ENCODE assay signal across 8 mouse cellular contexts in the genomic region with DNA sequence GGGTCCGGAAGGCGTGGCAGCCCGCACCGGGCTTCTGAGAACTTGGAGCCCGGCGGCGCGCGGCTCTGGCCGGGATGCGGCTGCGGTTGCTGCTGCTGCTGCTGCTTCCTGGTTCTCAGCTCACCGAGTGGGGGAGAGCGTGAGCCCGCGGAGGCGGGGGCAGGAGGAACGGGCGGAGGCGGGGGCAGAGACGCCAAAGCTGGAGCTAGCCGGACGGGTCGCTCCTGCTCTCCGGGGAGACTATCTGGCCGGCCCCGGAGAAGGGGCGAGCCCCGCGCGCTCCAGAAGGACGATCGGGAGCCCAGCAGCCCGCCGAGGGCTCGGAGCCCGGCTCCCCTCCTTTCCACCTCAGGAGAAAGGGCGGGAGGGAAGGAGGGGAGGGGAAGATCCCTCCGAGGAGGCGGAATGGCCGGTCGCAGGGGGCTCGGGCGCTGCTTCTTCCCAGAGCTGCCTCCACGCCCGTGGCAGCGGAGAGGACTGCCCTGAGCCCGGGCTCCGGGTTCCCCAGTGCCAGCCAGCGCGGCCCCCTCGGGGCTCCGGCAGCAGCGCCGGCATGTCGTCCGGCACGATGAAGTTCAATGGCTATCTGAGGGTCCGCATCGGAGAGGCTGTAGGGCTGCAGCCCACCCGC. TPM values are rescaled to one million over a fixed set of nuclear protein-coding genes. Genes with fewer than 3 reads are reported as not detected.
A peak's percentile ranks its signal among the peaks of the same experiment; 100 is the strongest.
DNase-seq lines count a peak whose midpoint lies in the region; ATAC-seq and TF ChIP-seq lines count a peak whose summit lies in the region.

Gene Prkch, plus strand, starts transcription at position 187 of the 631 bp plus-strand sequence.

- under 1% methylated on average over 61 of the region's 61 CpGs for whole genome bisulfite sequencing in embryonic facial prominence, embryonic 10.5 days
- under 1% methylated on average over 61 of the region's 61 CpGs for WGBS in heart, adult 2 months
- under 1% methylated on average over 57 of the region's 61 CpGs for WGBS in limb, embryonic 12.5 days
- under 1% methylated on average over 56 of the region's 61 CpGs for WGBS in midbrain, embryonic 12.5 days

- peak within 1 kb of the TSS; percentile 91 for H3K4me2 ChIP-seq in limb, embryonic 12.5 days
- peak within 1 kb of the TSS; percentile 91 for H3K4me2 ChIP-seq in midbrain, embryonic 12.5 days (replicated peaks)

- ATAC-seq in limb, embryonic 12.5 days (ENCODE audit: insufficient number of reproducible peaks, insufficient read depth, low FRiP score, low TSS enrichment, low read depth) = peak; percentile 86
- peak; percentile 92 for ATAC-seq in midbrain, embryonic 12.5 days (ENCODE audit: low FRiP score, low read depth)

- intact Hi-C loops in heart, adult 2 months (cut with DNase I) = loop anchor here (1.0 to 5.0 kb wide), 3 partner anchors 33 to 102 kb away; no protein-coding TSS in a partner anchor

- H3K36me3 ChIP-seq in embryonic facial prominence, embryonic 10.5 days (replicated peaks) = no peaks in the 10 kb centered on the region
- H3K36me3 ChIP-seq in heart, adult 2 months (ENCODE audit: control insufficient read depth, insufficient read depth, low read length) = peaks cover 7% of the 10 kb centered on the region; the same call in 1 of the 2 replicates
- no peaks in the 10 kb centered on the region for H3K36me3 ChIP-seq in limb, embryonic 12.5 days
- H3K36me3 ChIP-seq in midbrain, embryonic 12.5 days = no peaks in the 10 kb centered on the region

- H3K4me3 ChIP-seq in embryonic facial prominence, embryonic 10.5 days = peak within 1 kb of the TSS; percentile 81
- H3K4me3 ChIP-seq in heart, adult 2 months = peak within 1 kb of the TSS; percentile 87
- H3K4me3 ChIP-seq in limb, embryonic 12.5 days (replicated peaks) = peak within 1 kb of the TSS; percentile 69
- peak within 1 kb of the TSS; percentile 69 for H3K4me3 ChIP-seq in midbrain, embryonic 12.5 days

- H3K27ac ChIP-seq in embryonic facial prominence, embryonic 10.5 days (replicated peaks) = peak within 1 kb of the TSS; percentile 86
- peak within 1 kb of the TSS; percentile 97 for H3K27ac ChIP-seq in heart, adult 2 months
- H3K27ac ChIP-seq in limb, embryonic 12.5 days = peak within 1 kb of the TSS; percentile 36; the same call in 1 of the 2 replicates
- H3K27ac ChIP-seq in midbrain, embryonic 12.5 days (replicated peaks) = no peak within 1 kb of the TSS; the same call in 1 of the 2 replicates

- H3K9me3 ChIP-seq in embryonic facial prominence, embryonic 10.5 days = no peaks in the 10 kb centered on the region
- no peaks in the 10 kb centered on the region for H3K9me3 ChIP-seq in limb, embryonic 12.5 days
- H3K9me3 ChIP-seq in midbrain, embryonic 12.5 days = no peaks in the 10 kb centered on the region

- peak within 1 kb of the TSS; percentile 84 for H3K9ac ChIP-seq in heart, adult 2 months (ENCODE audit: low read depth, low read length)
- H3K9ac ChIP-seq in limb, embryonic 12.5 days (replicated peaks) = peak within 1 kb of the TSS; percentile 69
- H3K9ac ChIP-seq in midbrain, embryonic 12.5 days (replicated peaks) = peak within 1 kb of the TSS; percentile 71

- H3K27me3 ChIP-seq in embryonic facial prominence, embryonic 10.5 days (replicated peaks; ENCODE audit: low read depth, poor library complexity, severe bottlenecking) = peaks cover 68% of the 10 kb centered on the region
- peaks cover 2% of the 10 kb centered on the region; the same call in 1 of the 2 replicates for H3K27me3 ChIP-seq in heart, adult 2 months (ENCODE audit: control insufficient read depth, insufficient read depth, low read length)
- peaks cover 60% of the 10 kb centered on the region for H3K27me3 ChIP-seq in limb, embryonic 12.5 days
- peaks cover 53% of the 10 kb centered on the region for H3K27me3 ChIP-seq in midbrain, embryonic 12.5 days

- no peak for TF ChIP-seq EP300 in heart, adult 2 months (IDR thresholded peaks at IDR 0.05; ENCODE audit: insufficient read depth, low read depth, low read length)

- peak; percentile 90 for DNase-seq in adrenal gland, adult 2 months
- peak; percentile 90 for DNase-seq in embryonic facial prominence, embryonic 10.5 days (ENCODE audit: low spot score)
- peak; percentile 88 to 91 for DNase-seq in heart, adult 2 months
- DNase-seq in kidney, adult 18-20 months = peak; percentile 84
- peak; percentile 65 for DNase-seq in right cerebral cortex, postnatal 4 days
- peak; percentile 81 to 85 for DNase-seq in urinary bladder, postnatal 4 days (ENCODE audit: low spot score in 2 of 2)

- peaks cover 28% of the 10 kb centered on the region for H3K4me1 ChIP-seq in embryonic facial prominence, embryonic 10.5 days
- H3K4me1 ChIP-seq in heart, adult 2 months (ENCODE audit: control insufficient read depth, insufficient read depth, low read length) = peaks cover 4% of the 10 kb centered on the region
- peaks cover 18% of the 10 kb centered on the region for H3K4me1 ChIP-seq in limb, embryonic 12.5 days (replicated peaks)
- H3K4me1 ChIP-seq in midbrain, embryonic 12.5 days = peaks cover 15% of the 10 kb centered on the region

- TF ChIP-seq POLR2A in heart, adult 2 months (IDR thresholded peaks at IDR 0.05; ENCODE audit: insufficient read depth, low read depth, low read length) = no peak

- peaks cover 2% of the 10 kb centered on the region; the same call in 1 of the 2 replicates for H3K79me2 ChIP-seq in heart, adult 2 months (replicated peaks; ENCODE audit: control insufficient read depth, insufficient read depth, low read length)

- TF ChIP-seq CTCF in heart, adult 2 months (IDR thresholded peaks at IDR 0.05) = peak; percentile 64

RNA-seq across cellular contexts. Expression of gene Prkch, which starts in this region (rescaled TPM):
- total RNA-seq in adrenal gland, adult 2 months (2021) = 10 to 100 TPM in 1 of 2 experiments, 1 to 10 TPM in 1; 8.9 to 16.2 TPM
- polyA plus RNA-seq in adrenal gland, adult 2 months (2012; rRNA removed) = 3.7 and 4.7 TPM in 2 replicates
- polyA plus RNA-seq in embryonic facial prominence, embryonic 10.5 days (2016; fragmentation: Nextera tagmentation; extraction: Ambion mirVana) = 6.7 and 6.9 TPM in 2 replicates
- 10 to 100 TPM; 16.6 to 17.5 TPM for total RNA-seq in heart, adult 2 months (2021)
- polyA plus RNA-seq in heart, adult 2 months (2012; rRNA removed) = 9.7 and 13.3 TPM in 2 replicates
- 10.3 and 11.2 TPM in 2 replicates for polyA plus RNA-seq in limb, embryonic 12.5 days (2016; fragmentation: Nextera tagmentation; extraction: Ambion mirVana)
- polyA plus RNA-seq in midbrain, embryonic 12.5 days (2016; fragmentation: Nextera tagmentation; extraction: Ambion mirVana) = 7.0 TPM in 2 replicates
